ENCODE assay signal across 8 mouse cellular contexts in the genomic region with DNA sequence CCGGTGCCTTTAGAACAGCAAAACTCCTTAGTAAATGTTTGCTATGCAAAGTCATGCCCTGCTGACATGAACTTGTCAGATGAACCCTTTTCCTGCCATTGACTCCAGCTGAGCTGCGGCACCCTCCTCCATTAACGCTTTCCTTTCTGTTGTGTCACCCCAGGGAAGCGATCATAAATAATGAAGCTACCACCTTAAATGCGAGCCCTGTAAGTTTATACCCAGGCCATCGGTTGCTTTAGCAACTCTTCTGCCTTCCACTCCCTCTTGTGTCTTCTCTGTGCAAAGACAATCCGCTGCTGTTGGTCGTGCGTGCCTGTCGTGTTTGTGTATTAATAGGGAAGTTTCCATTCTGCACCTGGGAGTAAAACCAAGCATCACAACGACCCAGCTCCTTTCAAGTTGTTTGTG. TPM values are rescaled to one million over a fixed set of nuclear protein-coding genes. Genes with fewer than 3 reads are reported as not detected.
DNase-seq lines count a peak whose midpoint lies in the region; ATAC-seq and TF ChIP-seq lines count a peak whose summit lies in the region.

No protein-coding gene starts in this region.

- H3K27ac ChIP-seq in layer of hippocampus, adult 2 months: peak overlapping the region; percentile 93
- no peak overlapping the region for H3K27ac ChIP-seq in forebrain, embryonic 15.5 days (replicated peaks)
- H3K27ac ChIP-seq in kidney, embryonic 14.5 days (ENCODE audit: low read depth, low read length): no peak overlapping the region
- H3K27ac ChIP-seq in neural tube, embryonic 12.5 days: no peak overlapping the region

- 11% methylated on average over 11 of the region's 11 CpGs for WGBS in forebrain, embryonic 15.5 days
- WGBS in kidney, embryonic 14.5 days: 1% methylated on average over 11 of the region's 11 CpGs
- 2% methylated on average over 11 of the region's 11 CpGs for WGBS in neural tube, embryonic 12.5 days

- TF ChIP-seq CTCF in layer of hippocampus, adult 2 months (conservative IDR thresholded peaks at IDR 0.05): peak; percentile 77

- H3K9ac ChIP-seq in forebrain, embryonic 15.5 days (replicated peaks): no peak overlapping the region
- no peak overlapping the region for H3K9ac ChIP-seq in kidney, embryonic 14.5 days (ENCODE audit: low read depth, low read length)
- no peak overlapping the region for H3K9ac ChIP-seq in neural tube, embryonic 12.5 days

- peak overlapping the region; percentile 86 for H3K4me3 ChIP-seq in layer of hippocampus, adult 2 months
- H3K4me3 ChIP-seq in forebrain, embryonic 15.5 days: peak overlapping the region; percentile 76
- H3K4me3 ChIP-seq in kidney, embryonic 14.5 days (ENCODE audit: low read length): no peak overlapping the region
- 0 out of 2 replicates have a peak overlapping the region, but pooled peaks have one; percentile 1 for H3K4me3 ChIP-seq in neural tube, embryonic 12.5 days

- peak overlapping the region; percentile 87 for H3K4me2 ChIP-seq in forebrain, embryonic 15.5 days (replicated peaks)
- peak overlapping the region; percentile 95; the same call in 1 of the 2 replicates for H3K4me2 ChIP-seq in kidney, embryonic 14.5 days (replicated peaks; ENCODE audit: low read depth, low read length)
- peak overlapping the region; percentile 27; the same call in 1 of the 2 replicates for H3K4me2 ChIP-seq in neural tube, embryonic 12.5 days (replicated peaks)

- H3K36me3 ChIP-seq in forebrain, embryonic 15.5 days: no peaks in the 10 kb centered on the region
- H3K36me3 ChIP-seq in kidney, embryonic 14.5 days (ENCODE audit: control insufficient read depth, insufficient read depth, low read length): no peaks in the 10 kb centered on the region
- H3K36me3 ChIP-seq in neural tube, embryonic 12.5 days: no peaks in the 10 kb centered on the region

- ATAC-seq in forebrain, embryonic 15.5 days (replicated peaks): no peak
- no peak for ATAC-seq in kidney, embryonic 14.5 days (ENCODE audit: low FRiP score, low TSS enrichment)
- no peak for ATAC-seq in neural tube, embryonic 12.5 days (ENCODE audit: low FRiP score, low read depth)

- H3K9me3 ChIP-seq in forebrain, embryonic 15.5 days: no peaks in the 10 kb centered on the region
- no peaks in the 10 kb centered on the region for H3K9me3 ChIP-seq in kidney, embryonic 14.5 days (ENCODE audit: control insufficient read depth, low read length)
- no peaks in the 10 kb centered on the region for H3K9me3 ChIP-seq in neural tube, embryonic 12.5 days

- H3K27me3 ChIP-seq in forebrain, embryonic 15.5 days: no peaks in the 10 kb centered on the region
- H3K27me3 ChIP-seq in kidney, embryonic 14.5 days (ENCODE audit: control insufficient read depth, insufficient read depth, low read length): peaks cover 9% of the 10 kb centered on the region
- peaks cover 24% of the 10 kb centered on the region; the same call in 1 of the 2 replicates for H3K27me3 ChIP-seq in neural tube, embryonic 12.5 days (replicated peaks)

- peaks cover 31% of the 10 kb centered on the region for H3K4me1 ChIP-seq in forebrain, embryonic 15.5 days
- H3K4me1 ChIP-seq in kidney, embryonic 14.5 days (ENCODE audit: control insufficient read depth, insufficient read depth, low read length): peaks cover 19% of the 10 kb centered on the region; the same call in 1 of the 2 replicates
- peaks cover 20% of the 10 kb centered on the region for H3K4me1 ChIP-seq in neural tube, embryonic 12.5 days

- DNase-seq in layer of hippocampus, adult 2 months (ENCODE audit: low spot score in 2 of 2): no peak
- no peak for DNase-seq in layer of hippocampus, postnatal 14 days (ENCODE audit: low spot score in 2 of 2)
- peak; percentile 44 for DNase-seq in R1 (ENCODE audit: low read depth, low spot score)
- DNase-seq in spleen, postnatal 10 days (ENCODE audit: low spot score in 2 of 2): no peak
- DNase-seq in spleen, adult 12 weeks (ENCODE audit: low spot score): no peak

RNA-seq across cellular contexts. Expression of a gene that starts 3.0 kb away (rescaled TPM):
- total RNA-seq in layer of hippocampus, adult 2 months (2021): 10 to 100 TPM; 30.9 to 36.3 TPM
- 10 to 100 TPM; 22.5 to 22.9 TPM for total RNA-seq in layer of hippocampus, postnatal 14 days (2021)
- polyA plus RNA-seq in forebrain, embryonic 15.5 days (2015; fragmentation: Nextera tagmentation; extraction: Ambion mirVana): 31.7 and 33.2 TPM in 2 replicates
- polyA plus RNA-seq in kidney, embryonic 14.5 days (2014; fragmentation: Nextera tagmentation; extraction: Ambion mirVana): 19.8 and 21.4 TPM in 2 replicates
- polyA plus RNA-seq in neural tube, embryonic 12.5 days (2016; fragmentation: Nextera tagmentation; extraction: Ambion mirVana): 10.9 and 12.4 TPM in 2 replicates

Comparison
In these comparisons a context has a peak if more than half of its experiments do, and no peak if none do; other contexts are left out.
1. H3K4me2 ChIP-seq: peak in every context shown above with its lines; median percentile 95 in kidney, embryonic 14.5 days; 87 in forebrain, embryonic 15.5 days; 27 in neural tube, embryonic 12.5 days.